Mouse (Mus musculus) layer of hippocampus, adult 9-11 months (tissue): ENCODE measurements around the gene Gm11397.
"Not testable (repeated sequence)": the region's sequence is repeated elsewhere in the genome, so short reads cannot be mapped to it uniquely, and the experiment has no call there.

Experiments
- DNase-seq: peaks from one replicate; pipeline ENCODE4 v3.0.0; 2022

Gm11397 gene

DNA sequence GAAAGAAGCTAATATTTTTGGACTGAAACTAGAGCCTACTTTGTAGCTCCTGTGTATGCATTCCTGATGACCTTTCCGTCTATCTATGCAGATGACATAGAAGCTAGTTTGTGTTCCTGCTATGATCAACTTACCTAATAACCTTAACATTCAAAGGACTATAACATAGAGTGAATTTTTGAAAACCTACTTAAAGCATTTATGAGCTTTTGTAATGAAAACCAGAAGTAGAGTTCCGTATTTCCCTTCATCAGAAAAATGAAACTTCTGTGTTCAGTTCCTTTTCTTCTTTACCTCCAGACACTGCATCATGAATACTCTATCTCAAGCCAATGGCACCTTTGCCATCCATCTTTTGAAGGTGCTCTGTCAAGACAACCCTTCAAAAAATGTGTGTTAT lies at the start of gene Gm11397:
Gene Gm11397 (plus strand): TSS at position 301 of the 400 bp plus-strand sequence.
- not testable (repeated sequence) for DNase-seq

DNA sequence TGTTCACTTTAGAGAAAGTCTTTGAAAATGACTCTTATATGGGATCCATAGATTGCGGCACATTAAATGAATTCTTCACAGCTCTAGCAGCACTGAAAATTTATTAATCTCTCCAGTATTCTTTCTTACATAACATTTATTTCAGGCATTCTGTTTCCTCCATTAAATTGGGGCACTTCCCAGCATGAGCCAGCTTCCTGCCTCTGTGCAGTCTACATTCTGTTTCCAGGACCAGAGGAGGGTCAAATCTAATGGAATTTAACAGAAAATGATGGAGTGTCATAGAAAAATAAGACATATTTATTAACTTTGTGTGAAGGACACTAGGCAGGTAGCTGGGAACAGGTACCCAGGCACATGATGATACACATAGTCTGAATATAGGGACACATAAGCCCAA lies 38.9 kb upstream of the Gm11397 start:
- not testable (repeated sequence) for DNase-seq

DNA sequence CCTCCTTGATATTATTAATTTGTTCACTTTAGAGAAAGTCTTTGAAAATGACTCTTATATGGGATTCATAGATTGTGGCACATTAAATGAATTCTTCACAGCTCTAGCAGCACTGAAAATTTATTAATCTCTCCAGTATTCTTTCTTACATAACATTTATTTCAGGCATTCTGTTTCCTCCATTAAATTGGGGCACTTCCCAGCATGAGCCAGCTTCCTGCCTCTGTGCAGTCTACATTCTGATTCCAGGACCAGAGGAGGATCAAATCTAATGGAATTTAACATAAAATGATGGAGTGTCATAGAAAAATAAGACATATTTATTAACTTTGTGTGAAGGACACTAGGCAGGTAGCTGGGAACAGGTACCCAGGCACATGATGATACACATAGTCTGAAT lies 37.2 kb downstream of the Gm11397 start:
- not testable (repeated sequence) for DNase-seq
